Mouse (Mus musculus) thymus, adult 2 months (tissue): ENCODE data around the gene Bud31.

ENCODE experiments used
- CTCF ChIP-seq: fragments of 200-500 bp; IDR thresholded peaks from 2 replicates; pipeline ENCODE4 v1.5.1; 2012; ENCODE audit warnings: mild to moderate bottlenecking, control low read depth, low read length, moderate library complexity, borderline replicate concordance; ENCODE audit not compliant: control insufficient read depth, poor library complexity, insufficient read depth; ENCODE audit errors: extremely low read depth
- POLR2A ChIP-seq: fragments of 200-500 bp; IDR thresholded peaks from 2 replicates; pipeline ENCODE4 v1.6.1; 2012; ENCODE audit warnings: mild to moderate bottlenecking, low read length, control low read depth, moderate library complexity; ENCODE audit not compliant: control insufficient read depth, poor library complexity, insufficient read depth; ENCODE audit errors: extremely low read depth

DNA sequence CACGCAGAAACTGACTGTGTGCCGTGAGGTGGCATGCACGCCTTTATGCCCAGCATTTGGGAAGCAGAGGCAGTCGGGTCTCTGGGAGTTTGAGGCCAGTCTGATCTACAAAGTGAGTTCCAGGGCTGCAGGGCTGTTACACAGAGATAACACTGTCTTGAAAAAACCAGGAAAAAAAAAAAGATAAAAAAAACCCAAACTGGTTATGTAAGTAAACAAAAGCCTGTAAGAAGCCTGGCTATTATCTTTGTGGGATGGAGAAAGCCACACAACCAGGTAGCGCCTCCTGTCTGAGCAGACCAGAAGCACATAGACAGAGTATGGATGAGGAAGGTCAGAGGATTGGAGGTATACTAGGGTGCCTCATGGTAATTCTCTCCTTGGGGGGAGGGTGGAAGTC is 12.5 kb downstream of the Bud31 start:
- TF ChIP-seq CTCF: no peak
- no peak for TF ChIP-seq POLR2A
